Mouse (Mus musculus): ENCODE measurements around the gene Rfx1.

DNA sequence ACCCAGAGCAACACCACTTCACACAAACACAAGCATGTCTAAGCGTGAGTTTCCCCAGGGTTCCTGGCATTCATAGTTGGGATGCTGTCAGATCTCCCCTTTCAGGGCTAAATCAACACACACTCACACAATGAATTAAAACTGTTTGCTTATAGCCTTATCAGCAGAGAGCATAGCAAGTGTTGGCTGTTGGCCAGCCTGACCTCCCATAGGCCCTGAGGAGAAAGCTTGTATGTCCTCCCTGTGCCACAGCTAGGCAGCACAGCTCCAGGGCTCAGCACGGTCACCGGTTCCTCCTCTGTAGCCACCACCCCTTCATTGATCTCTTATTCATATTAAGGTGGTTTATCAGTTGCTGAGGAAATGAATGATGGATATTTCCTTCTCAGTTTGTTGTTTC lies 13.9 kb upstream of the Rfx1 start:
- TF ChIP-seq CTCF (IDR thresholded peaks at IDR 0.05; ENCODE audit: low read depth, low read length): no peak
- no peak for TF ChIP-seq GATA1 (IDR thresholded peaks at IDR 0.05; ENCODE audit: borderline replicate concordance, low read length)
- TF ChIP-seq TAL1 (conservative IDR thresholded peaks at IDR 0.05; ENCODE audit: low read depth, low read length): no peak
- no peak for TF ChIP-seq GATA2 (IDR thresholded peaks at IDR 0.05; ENCODE audit: borderline replicate concordance, low read depth, low read length)
- no peak for TF ChIP-seq POLR2AphosphoS5 (IDR thresholded peaks at IDR 0.05; ENCODE audit: insufficient replicate concordance, low read depth, low read length)

Data from G1E (cell line).